Mouse (Mus musculus): ENCODE results near the gene Ocrl. TPM values are rescaled to one million over a fixed set of nuclear protein-coding genes. Genes with fewer than 3 reads are reported as not detected.

Ocrl gene
- polyA plus RNA-seq (2021) = 24.3 TPM

- in situ Hi-C loops (cut with MboI; ENCODE audit: low pct_unique_long_range_greater_than_20kb) = no loop called here
- peak; percentile 57 for TF ChIP-seq CTCF (IDR thresholded peaks at IDR 0.05)
- ATAC-seq (peak; percentile 87), DNase-seq (ENCODE audit: low read depth, low spot score) (no peak)
- POLR2A ChIA-PET = no interaction called here
- CTCF ChIA-PET = interaction anchor here (1.5 to 2.3 kb wide), 3 partner anchors 8 to 19 kb away, joined by 4 to 6 read pairs (median 4); no protein-coding TSS in a partner anchor
- H3K27me3 ChIP-seq = peaks cover 16% of the 10 kb centered on the region
Observed at GRCm38 (mm10) chrX:47912306-47912792, at the start of gene Ocrl. TSS of gene Ocrl (plus strand) at chrX:47912387.

GRCm38 (mm10) chrX:47880052-47880451 lies 32.1 kb upstream of the Ocrl start:
- ATAC-seq (no peak), DNase-seq (ENCODE audit: low read depth, low spot score) (no peak)
- in situ Hi-C loops (cut with MboI; ENCODE audit: low pct_unique_long_range_greater_than_20kb) = no loop called here
- ChIA-PET POLR2A (no interaction called here), CTCF (no interaction called here)
- no peak for TF ChIP-seq CTCF (IDR thresholded peaks at IDR 0.05)
- peaks cover 67% of the 10 kb centered on the region for H3K27me3 ChIP-seq

GRCm38 (mm10) chrX:47882813-47883212 lies 29.4 kb upstream of the Ocrl start:
- TF ChIP-seq CTCF (IDR thresholded peaks at IDR 0.05) = no peak
- in situ Hi-C loops (cut with MboI; ENCODE audit: low pct_unique_long_range_greater_than_20kb) = no loop called here
- peaks cover 66% of the 10 kb centered on the region for H3K27me3 ChIP-seq
- POLR2A ChIA-PET = no interaction called here
- DNase-seq (ENCODE audit: low read depth, low spot score) = no peak
- CTCF ChIA-PET = no interaction called here
- ATAC-seq = no peak

- POLR2A ChIA-PET = no interaction called here
- no peak for TF ChIP-seq CTCF (IDR thresholded peaks at IDR 0.05)
- CTCF ChIA-PET = no interaction called here
- no peak for DNase-seq (ENCODE audit: low read depth, low spot score)
- no peak for ATAC-seq
- in situ Hi-C loops (cut with MboI; ENCODE audit: low pct_unique_long_range_greater_than_20kb) = no loop called here
- peaks cover 57% of the 10 kb centered on the region for H3K27me3 ChIP-seq
Observed at GRCm38 (mm10) chrX:47887401-47887800, 24.8 kb upstream of the Ocrl start.

- TF ChIP-seq CTCF (IDR thresholded peaks at IDR 0.05) = no peak
- ChIA-PET POLR2A (no interaction called here), CTCF (no interaction called here)
- ATAC-seq = no peak
- H3K27me3 ChIP-seq = peaks cover 60% of the 10 kb centered on the region
- no peak for DNase-seq (ENCODE audit: low read depth, low spot score)
- in situ Hi-C loops (cut with MboI; ENCODE audit: low pct_unique_long_range_greater_than_20kb) = no loop called here
Observed at GRCm38 (mm10) chrX:47891243-47891906, 20.8 kb upstream of the Ocrl start.

GRCm38 (mm10) chrX:47891907-47892430 lies 20.2 kb upstream of the Ocrl start:
- POLR2A ChIA-PET = no interaction called here
- no peak for TF ChIP-seq CTCF (IDR thresholded peaks at IDR 0.05)
- in situ Hi-C loops (cut with MboI; ENCODE audit: low pct_unique_long_range_greater_than_20kb) = no loop called here
- H3K27me3 ChIP-seq = peaks cover 57% of the 10 kb centered on the region
- DNase-seq (ENCODE audit: low read depth, low spot score) (no peak), ATAC-seq (peak; percentile 73)
- CTCF ChIA-PET = no interaction called here

GRCm38 (mm10) chrX:47892431-47893024 lies 19.7 kb upstream of the Ocrl start, which contains the start of gene Smarca1:
TSS of gene Smarca1 (minus strand) at chrX:47892974.
- peaks cover 52% of the 10 kb centered on the region for H3K27me3 ChIP-seq
- POLR2A ChIA-PET = no interaction called here
- in situ Hi-C loops (cut with MboI; ENCODE audit: low pct_unique_long_range_greater_than_20kb) = no loop called here
- CTCF ChIA-PET = no interaction called here
- ATAC-seq (no peak), DNase-seq (ENCODE audit: low read depth, low spot score) (no peak)
- TF ChIP-seq CTCF (IDR thresholded peaks at IDR 0.05) = no peak

- ATAC-seq = peak; percentile 83
- DNase-seq (ENCODE audit: low read depth, low spot score) = no peak
- H3K27me3 ChIP-seq = peaks cover 17% of the 10 kb centered on the region
- ChIA-PET POLR2A (no interaction called here), CTCF (interaction anchor here (1.5 to 2.3 kb wide), 3 partner anchors 9 to 19 kb away, joined by 4 to 6 read pairs (median 4); no protein-coding TSS in a partner anchor)
- no peak for TF ChIP-seq CTCF (IDR thresholded peaks at IDR 0.05)
- in situ Hi-C loops (cut with MboI; ENCODE audit: low pct_unique_long_range_greater_than_20kb) = no loop called here
Observed at GRCm38 (mm10) chrX:47912904-47913542, 836 bp downstream of the Ocrl start.

GRCm38 (mm10) chrX:47913543-47913938 lies 1.4 kb downstream of the Ocrl start:
- TF ChIP-seq CTCF (IDR thresholded peaks at IDR 0.05) = no peak
- in situ Hi-C loops (cut with MboI; ENCODE audit: low pct_unique_long_range_greater_than_20kb) = no loop called here
- DNase-seq (ENCODE audit: low read depth, low spot score) (no peak), ATAC-seq (no peak)
- peaks cover 17% of the 10 kb centered on the region for H3K27me3 ChIP-seq
- ChIA-PET CTCF (interaction anchor here (1.5 to 2.3 kb wide), 3 partner anchors 9 to 18 kb away, joined by 4 to 6 read pairs (median 4); no protein-coding TSS in a partner anchor), POLR2A (no interaction called here)

GRCm38 (mm10) chrX:47916831-47917230 lies 4.6 kb downstream of the Ocrl start:
- DNase-seq (ENCODE audit: low read depth, low spot score) = no peak
- no peak for ATAC-seq
- H3K27me3 ChIP-seq = peaks cover 26% of the 10 kb centered on the region
- no peak for TF ChIP-seq CTCF (IDR thresholded peaks at IDR 0.05)
- in situ Hi-C loops (cut with MboI; ENCODE audit: low pct_unique_long_range_greater_than_20kb) = no loop called here
- POLR2A ChIA-PET = no interaction called here
- CTCF ChIA-PET = no interaction called here

- TF ChIP-seq CTCF (IDR thresholded peaks at IDR 0.05) = no peak
- POLR2A ChIA-PET = no interaction called here
- CTCF ChIA-PET = no interaction called here
- ATAC-seq (no peak), DNase-seq (ENCODE audit: low read depth, low spot score) (no peak)
- in situ Hi-C loops (cut with MboI; ENCODE audit: low pct_unique_long_range_greater_than_20kb) = no loop called here
- H3K27me3 ChIP-seq = peaks cover 51% of the 10 kb centered on the region
Observed at GRCm38 (mm10) chrX:47920541-47920940, 8.4 kb downstream of the Ocrl start.
